Mouse (Mus musculus): ENCODE measurements around the gene Epha6. TPM values are rescaled to one million over a fixed set of nuclear protein-coding genes. Genes with fewer than 3 reads are reported as not detected.
A peak's percentile ranks its signal among the peaks of the same experiment; 100 is the strongest.

The Epha6 gene
- polyA plus RNA-seq, 1 experiment from 2014 or later, result 0.16 TPM

DNA sequence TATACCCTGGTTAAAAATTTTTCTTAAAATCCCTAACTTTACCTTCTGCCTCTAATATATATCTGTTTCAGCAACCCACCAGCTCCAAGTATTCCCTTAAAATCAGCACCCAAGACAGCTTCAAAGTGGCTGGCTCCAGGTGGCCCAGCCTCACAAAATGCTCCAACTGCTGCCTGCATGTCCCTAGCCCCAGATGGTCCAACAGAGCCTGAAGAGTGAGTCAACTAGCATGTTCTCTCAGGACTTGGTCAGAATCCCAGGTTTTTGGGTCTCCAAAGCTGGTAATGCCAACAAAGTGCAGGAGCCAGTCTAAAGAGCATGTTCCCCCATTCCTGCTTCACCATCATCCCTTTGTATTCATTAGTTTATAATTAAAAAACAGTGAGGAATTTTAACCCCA is 129.6 kb downstream of the Epha6 start:
- Histone ChIP-seq H3K27me3 (no peaks in the 10 kb centered on the region), H3K4me2 (no peak overlapping the region), H3K36me3 (no peaks in the 10 kb centered on the region), H3K9ac (no peak overlapping the region), H3K27ac (no peak overlapping the region), H3K9me3 (replicated peaks) (no peaks in the 10 kb centered on the region), H3K4me3 (replicated peaks) (no peak overlapping the region), H3K4me1 (no peaks in the 10 kb centered on the region)
- no peak for ATAC-seq (replicated peaks; ENCODE audit: low FRiP score)

DNA sequence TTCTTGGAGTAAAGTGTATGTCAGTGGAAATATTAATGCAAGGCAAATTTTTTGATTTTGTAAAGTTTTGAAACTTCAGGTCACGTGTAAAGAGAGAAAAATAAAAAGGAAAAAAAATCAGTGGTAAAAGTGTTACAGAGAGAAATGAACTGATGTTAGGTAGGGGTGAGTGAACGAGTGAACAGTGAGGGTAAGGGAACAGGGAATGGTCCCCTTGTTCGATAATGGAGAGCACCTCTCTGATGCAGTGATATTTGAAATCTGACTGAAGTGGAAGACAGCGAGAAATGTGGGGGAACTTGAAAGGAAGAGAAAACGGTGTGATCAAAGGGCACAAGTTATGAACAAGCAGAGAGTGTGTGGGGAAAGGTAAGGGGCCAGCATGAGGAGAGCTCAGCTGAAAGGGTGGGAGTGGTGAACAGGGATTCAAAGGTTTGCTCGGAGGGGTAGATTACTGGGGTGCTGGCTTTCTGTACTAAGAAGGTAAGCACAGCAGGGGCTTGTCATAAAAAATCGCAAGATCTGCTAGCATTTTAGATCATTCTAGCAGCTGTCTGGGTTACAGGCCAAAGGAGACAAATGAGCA is 137.0 kb downstream of the Epha6 start:
- Histone ChIP-seq H3K4me1 (no peaks in the 10 kb centered on the region), H3K36me3 (no peaks in the 10 kb centered on the region), H3K27ac (no peak overlapping the region), H3K9ac (no peak overlapping the region), H3K9me3 (replicated peaks) (no peaks in the 10 kb centered on the region), H3K27me3 (no peaks in the 10 kb centered on the region), H3K4me2 (no peak overlapping the region), H3K4me3 (replicated peaks) (no peak overlapping the region)
- 72% methylated on average over 7 of the region's 7 CpGs for WGBS
- no peak for ATAC-seq (replicated peaks; ENCODE audit: low FRiP score)

DNA sequence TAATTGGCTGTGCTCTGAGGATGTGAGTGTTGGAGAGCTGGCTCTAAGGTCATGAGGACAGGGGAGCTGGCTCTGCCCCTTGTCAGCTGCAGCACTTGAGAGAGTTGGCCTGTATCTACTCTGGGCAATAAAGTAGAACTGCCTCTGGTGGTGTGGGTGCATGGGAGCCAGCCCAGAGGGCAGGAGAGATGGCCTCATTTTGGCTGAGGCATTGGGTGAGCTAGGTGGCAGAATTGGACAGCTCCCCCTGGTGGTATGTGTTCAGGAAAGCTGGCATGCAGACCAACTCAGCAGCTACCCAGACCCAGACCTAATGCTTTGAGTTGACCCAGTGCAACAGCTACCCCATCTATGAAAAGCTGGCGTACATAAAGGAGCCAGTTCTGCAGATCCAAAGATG is 170.0 kb downstream of the Epha6 start:
- Histone ChIP-seq H3K27me3 (no peaks in the 10 kb centered on the region), H3K4me3 (replicated peaks) (no peak overlapping the region), H3K9ac (no peak overlapping the region), H3K4me2 (no peak overlapping the region), H3K4me1 (no peaks in the 10 kb centered on the region), H3K36me3 (no peaks in the 10 kb centered on the region), H3K9me3 (replicated peaks) (no peaks in the 10 kb centered on the region), H3K27ac (no peak overlapping the region)
- WGBS, result 84% methylated on average over 1 of the region's 1 CpGs
- no peak for ATAC-seq (replicated peaks; ENCODE audit: low FRiP score)

DNA sequence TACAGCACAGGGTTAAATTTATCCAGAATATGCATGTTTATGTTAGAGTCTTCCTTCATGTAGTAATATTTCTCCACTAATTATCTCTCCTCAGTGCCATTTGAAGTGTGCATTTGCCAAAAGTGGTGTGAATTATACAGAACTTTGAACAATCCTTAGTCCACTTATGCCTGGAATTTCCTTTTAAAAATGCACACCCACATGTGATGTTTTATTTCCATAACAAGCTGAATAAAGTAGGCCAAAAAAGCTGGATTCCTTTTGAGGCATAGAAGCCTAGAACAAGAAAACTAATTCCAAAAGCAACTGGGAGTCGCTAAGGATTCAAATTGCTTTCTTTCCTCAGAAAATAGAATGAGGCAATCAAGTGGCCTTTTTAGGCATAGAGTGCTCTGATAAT is 171.1 kb downstream of the Epha6 start:
- H3K36me3 ChIP-seq, result no peaks in the 10 kb centered on the region
- no peak overlapping the region for H3K27ac ChIP-seq
- 76% methylated on average over 1 of the region's 1 CpGs for WGBS
- H3K4me2 ChIP-seq, result no peak overlapping the region
- H3K4me1 ChIP-seq, result no peaks in the 10 kb centered on the region
- no peaks in the 10 kb centered on the region for H3K27me3 ChIP-seq
- ATAC-seq (replicated peaks; ENCODE audit: low FRiP score), result no peak
- H3K9ac ChIP-seq, result no peak overlapping the region
- no peak overlapping the region for H3K4me3 ChIP-seq (replicated peaks)
- H3K9me3 ChIP-seq (replicated peaks), result no peaks in the 10 kb centered on the region

DNA sequence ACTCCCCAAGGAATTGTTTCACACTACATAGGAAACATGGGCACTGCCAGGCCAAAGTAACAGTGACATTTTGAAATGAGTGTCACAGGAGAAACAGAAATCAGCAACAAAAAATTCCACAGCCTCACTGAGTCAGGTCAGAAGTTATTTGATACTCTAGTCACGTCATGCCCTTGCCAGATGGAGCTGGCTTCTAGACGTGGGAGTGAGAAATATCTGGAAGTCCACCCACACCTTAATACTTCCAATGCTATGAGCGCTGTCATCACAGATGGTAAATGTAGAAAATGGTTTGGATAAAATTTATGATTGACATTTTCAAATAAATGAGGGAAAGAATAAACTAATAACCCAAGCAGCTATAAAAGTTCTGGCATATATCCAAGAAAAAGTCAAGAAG is 210.0 kb downstream of the Epha6 start:
- Histone ChIP-seq H3K4me2 (no peak overlapping the region), H3K4me1 (no peaks in the 10 kb centered on the region), H3K9ac (no peak overlapping the region), H3K4me3 (replicated peaks) (no peak overlapping the region), H3K27me3 (no peaks in the 10 kb centered on the region), H3K9me3 (replicated peaks) (no peaks in the 10 kb centered on the region), H3K27ac (no peak overlapping the region), H3K36me3 (no peaks in the 10 kb centered on the region)
- ATAC-seq (replicated peaks; ENCODE audit: low FRiP score), result no peak
- 45% methylated on average over 3 of the region's 3 CpGs for WGBS

DNA sequence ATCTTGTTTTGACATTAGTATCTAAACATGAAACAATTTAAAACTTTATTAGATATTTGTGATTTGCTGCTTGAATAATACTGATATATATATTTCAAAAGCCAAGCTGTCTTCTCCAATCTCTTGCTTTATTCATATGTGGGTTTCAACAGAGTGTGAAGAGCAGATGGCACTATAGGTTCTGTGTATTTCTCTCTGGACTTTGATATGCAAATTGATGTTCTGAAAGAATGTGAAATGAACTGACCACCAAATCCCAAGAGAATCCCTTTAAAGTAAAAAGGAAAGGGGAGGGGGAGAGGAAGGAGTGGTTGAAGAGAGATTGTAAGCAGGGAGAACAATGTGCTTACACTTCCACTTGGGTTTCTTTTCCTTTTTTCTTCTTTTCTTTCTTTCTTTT is 212.4 kb downstream of the Epha6 start:
- Histone ChIP-seq H3K9ac (no peak overlapping the region), H3K27me3 (no peaks in the 10 kb centered on the region), H3K9me3 (replicated peaks) (no peaks in the 10 kb centered on the region), H3K4me1 (no peaks in the 10 kb centered on the region), H3K4me2 (no peak overlapping the region), H3K36me3 (no peaks in the 10 kb centered on the region), H3K4me3 (replicated peaks) (no peak overlapping the region), H3K27ac (no peak overlapping the region)
- no peak for ATAC-seq (replicated peaks; ENCODE audit: low FRiP score)

DNA sequence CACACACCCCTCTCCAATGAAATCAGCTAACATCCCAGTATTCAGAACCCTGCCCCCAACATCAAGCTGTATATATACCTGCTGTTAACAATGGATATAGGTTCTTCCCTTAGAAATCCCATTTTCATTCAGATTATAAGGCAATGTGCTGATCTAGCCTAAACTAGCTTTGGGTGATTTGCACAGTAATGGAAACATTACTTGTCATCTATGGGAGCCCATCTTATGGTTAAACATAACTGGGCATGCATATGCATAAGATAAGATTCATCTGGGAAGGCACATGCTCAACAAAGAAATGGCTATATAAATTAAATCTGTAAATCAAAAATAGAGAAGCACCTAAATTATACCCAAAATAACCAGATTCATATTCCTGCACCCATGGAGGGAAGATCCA is 230.2 kb downstream of the Epha6 start:
- H3K27me3 ChIP-seq, result no peaks in the 10 kb centered on the region
- no peaks in the 10 kb centered on the region for H3K9me3 ChIP-seq (replicated peaks)
- no peaks in the 10 kb centered on the region for H3K36me3 ChIP-seq
- ATAC-seq (replicated peaks; ENCODE audit: low FRiP score), result no peak
- H3K4me2 ChIP-seq, result no peak overlapping the region
- no peak overlapping the region for H3K4me3 ChIP-seq (replicated peaks)
- H3K9ac ChIP-seq, result no peak overlapping the region
- no peaks in the 10 kb centered on the region for H3K4me1 ChIP-seq
- no peak overlapping the region for H3K27ac ChIP-seq

GRCm38 (mm10) chr16:60283963-60284362 is 321.4 kb downstream of the Epha6 start:
- Histone ChIP-seq H3K27ac (no peak overlapping the region), H3K4me1 (no peaks in the 10 kb centered on the region), H3K4me2 (no peak overlapping the region), H3K9ac (no peak overlapping the region), H3K36me3 (no peaks in the 10 kb centered on the region), H3K27me3 (no peaks in the 10 kb centered on the region), H3K9me3 (replicated peaks) (no peaks in the 10 kb centered on the region), H3K4me3 (replicated peaks) (no peak overlapping the region)
- 64% methylated on average over 1 of the region's 1 CpGs for WGBS
- peak; percentile 52; the same call in 1 of the 2 replicates for ATAC-seq (replicated peaks; ENCODE audit: low FRiP score)

GRCm38 (mm10) chr16:60274109-60274508 is 331.2 kb downstream of the Epha6 start:
- Histone ChIP-seq H3K4me2 (no peak overlapping the region), H3K4me3 (replicated peaks) (no peak overlapping the region), H3K4me1 (no peaks in the 10 kb centered on the region), H3K36me3 (no peaks in the 10 kb centered on the region), H3K27me3 (no peaks in the 10 kb centered on the region), H3K27ac (no peak overlapping the region), H3K9ac (no peak overlapping the region), H3K9me3 (replicated peaks) (no peaks in the 10 kb centered on the region)
- ATAC-seq (replicated peaks; ENCODE audit: low FRiP score), result no peak
- WGBS, result 75% methylated on average over 2 of the region's 2 CpGs

- Histone ChIP-seq H3K27ac (no peak overlapping the region), H3K4me2 (no peak overlapping the region), H3K36me3 (no peaks in the 10 kb centered on the region), H3K4me1 (no peaks in the 10 kb centered on the region), H3K9me3 (replicated peaks) (no peaks in the 10 kb centered on the region), H3K27me3 (no peaks in the 10 kb centered on the region), H3K9ac (no peak overlapping the region), H3K4me3 (replicated peaks) (no peak overlapping the region)
- 86% methylated on average over 9 of the region's 9 CpGs for WGBS
- no peak for ATAC-seq (replicated peaks; ENCODE audit: low FRiP score)
Observed at GRCm38 (mm10) chr16:60266367-60267351, 338.7 kb downstream of the Epha6 start.

DNA sequence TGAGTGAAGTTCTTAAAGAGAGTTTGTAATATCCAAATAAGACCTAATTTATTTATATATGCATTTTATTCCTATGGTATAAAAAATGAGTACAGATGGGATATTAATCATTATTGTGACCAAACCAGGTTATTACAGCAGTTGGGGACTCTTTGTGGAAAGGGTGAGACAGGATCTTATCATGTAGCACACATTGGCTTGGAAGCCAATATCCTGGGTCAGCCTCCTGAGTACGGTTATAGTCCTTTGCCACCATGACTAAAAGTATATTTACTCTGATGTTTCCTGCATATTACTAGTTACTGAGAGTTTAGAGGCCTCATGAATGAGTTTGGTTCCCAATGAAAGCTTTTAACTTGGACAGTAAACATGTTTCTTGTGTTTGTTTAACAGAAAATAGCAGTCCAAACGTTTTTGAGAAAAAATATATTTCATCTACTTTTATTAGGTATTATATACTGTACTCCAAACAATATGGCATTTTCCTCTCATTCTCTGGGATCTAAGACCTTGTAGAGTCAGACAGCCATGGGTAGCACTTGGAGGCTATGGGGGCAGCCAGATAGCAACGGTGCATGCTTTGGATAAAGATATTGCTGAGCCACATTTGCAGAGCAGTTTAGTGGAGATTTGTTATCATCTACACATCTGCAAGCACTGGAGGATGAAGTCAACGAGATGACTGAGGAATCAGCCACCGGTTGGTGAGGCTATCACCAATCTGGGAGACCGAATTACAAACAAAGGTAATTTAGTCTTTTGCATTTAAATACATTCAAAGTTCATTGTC is 340.4 kb downstream of the Epha6 start:
- H3K27ac ChIP-seq, result no peak overlapping the region
- H3K4me2 ChIP-seq, result no peak overlapping the region
- H3K36me3 ChIP-seq, result no peaks in the 10 kb centered on the region
- no peak overlapping the region for H3K9ac ChIP-seq
- no peaks in the 10 kb centered on the region for H3K9me3 ChIP-seq (replicated peaks)
- H3K27me3 ChIP-seq, result no peaks in the 10 kb centered on the region
- ATAC-seq (replicated peaks; ENCODE audit: low FRiP score), result no peak
- H3K4me1 ChIP-seq, result no peaks in the 10 kb centered on the region
- 75% methylated on average over 6 of the region's 6 CpGs for WGBS
- H3K4me3 ChIP-seq (replicated peaks), result no peak overlapping the region

GRCm38 (mm10) chr16:60258151-60258635 is 347.1 kb downstream of the Epha6 start:
- H3K27ac ChIP-seq, result no peak overlapping the region
- no peak overlapping the region for H3K4me3 ChIP-seq (replicated peaks)
- WGBS, result 86% methylated on average over 7 of the region's 7 CpGs
- no peaks in the 10 kb centered on the region for H3K36me3 ChIP-seq
- no peaks in the 10 kb centered on the region for H3K9me3 ChIP-seq (replicated peaks)
- no peak overlapping the region for H3K4me2 ChIP-seq
- no peak for ATAC-seq (replicated peaks; ENCODE audit: low FRiP score)
- no peaks in the 10 kb centered on the region for H3K27me3 ChIP-seq
- no peak overlapping the region for H3K9ac ChIP-seq
- no peaks in the 10 kb centered on the region for H3K4me1 ChIP-seq
